9 mouse cellular contexts compared by ENCODE assay signal in genomic region chr3:136871772-136872532, GRCm38 (mm10).
A peak's percentile ranks its signal among the peaks of the same experiment; 100 is the strongest.
DNase-seq lines count a peak whose midpoint lies in the region; ATAC-seq and TF ChIP-seq lines count a peak whose summit lies in the region.
"Had no signal": no experiment of that assay in that cellular context is flagged by ENCODE, and none has a peak within 500 bp of the region (broad histone marks: within the 10 kb centered on the region; RNA-seq: fewer than 3 reads in every experiment).

No protein-coding gene starts in this region.

- WGBS in heart, embryonic 12.5 days = 56% methylated on average over 14 of the region's 14 CpGs
- WGBS in heart, postnatal 0 days = 57% methylated on average over 14 of the region's 14 CpGs

- no peak for DNase-seq in heart, adult 9 months (ENCODE audit: low spot score in 2 of 2)
- peak; percentile 46 for DNase-seq in brain, adult 2 months (ENCODE audit: low read depth, low spot score)
- no peak for DNase-seq in heart, postnatal 0 days (ENCODE audit: low spot score)
- peak; percentile 12 to 37 for DNase-seq in kidney, postnatal 4 days
- DNase-seq in ovary, adult 18-20 months (ENCODE audit: low spot score) = no peak
- DNase-seq in cerebellum, adult 11 months = no peak
- DNase-seq in urinary bladder, postnatal 25 days (ENCODE audit: low spot score) = no peak

- no peak for TF ChIP-seq CTCF in heart, postnatal 0 days (IDR thresholded peaks at IDR 0.05; ENCODE audit: low read depth)

- H3K27ac ChIP-seq in heart, embryonic 12.5 days (ENCODE audit: poor library complexity, severe bottlenecking) = peak overlapping the region; percentile 42; the same call in 1 of the 2 replicates
- no peak overlapping the region; the same call in none of the 2 replicates for H3K27ac ChIP-seq in heart, postnatal 0 days (ENCODE audit: low read depth)

- peaks cover 17% of the 10 kb centered on the region for H3K4me1 ChIP-seq in heart, embryonic 12.5 days (replicated peaks)
- H3K4me1 ChIP-seq in heart, postnatal 0 days (ENCODE audit: control insufficient read depth, insufficient read depth) = peaks cover 11% of the 10 kb centered on the region

- H3K9ac ChIP-seq in heart, embryonic 12.5 days = no peak overlapping the region
- no peak overlapping the region for H3K9ac ChIP-seq in heart, postnatal 0 days (replicated peaks; ENCODE audit: low read depth, low read length)

- no peaks in the 10 kb centered on the region for H3K9me3 ChIP-seq in heart, embryonic 12.5 days (replicated peaks)
- H3K9me3 ChIP-seq in heart, postnatal 0 days (replicated peaks; ENCODE audit: control insufficient read depth, low read length) = no peaks in the 10 kb centered on the region
- H3K9me3 ChIP-seq: G1E had no signal

- H3K36me3 ChIP-seq in heart, embryonic 12.5 days = no peaks in the 10 kb centered on the region
- H3K36me3 ChIP-seq in heart, postnatal 0 days (replicated peaks; ENCODE audit: control insufficient read depth, insufficient read depth, low read length) = no peaks in the 10 kb centered on the region

- TF ChIP-seq EP300 in heart, postnatal 0 days (IDR thresholded peaks at IDR 0.05; ENCODE audit: low read depth) = no peak

- ATAC-seq in heart, embryonic 12.5 days (ENCODE audit: insufficient number of reproducible peaks, low FRiP score) = peak; percentile 51; the same call in 1 of the 2 replicates
- peak; percentile 47; the same call in 1 of the 2 replicates for ATAC-seq in heart, postnatal 0 days (ENCODE audit: insufficient read depth, low read depth)

- peak overlapping the region; percentile 14; the same call in 1 of the 2 replicates for H3K4me2 ChIP-seq in heart, embryonic 12.5 days
- 0 out of 2 replicates have a peak overlapping the region, but pooled peaks have one; percentile 1 for H3K4me2 ChIP-seq in heart, postnatal 0 days (ENCODE audit: low read depth, low read length)

- no peak overlapping the region for H3K4me3 ChIP-seq in heart, embryonic 12.5 days
- H3K4me3 ChIP-seq in heart, postnatal 0 days (ENCODE audit: low read depth, low read length) = no peak overlapping the region

- H3K27me3 ChIP-seq in heart, embryonic 12.5 days (replicated peaks) = no peaks in the 10 kb centered on the region
- no peaks in the 10 kb centered on the region for H3K27me3 ChIP-seq in heart, postnatal 0 days (ENCODE audit: control insufficient read depth, insufficient read depth, low read length)

Comparison
In these comparisons a context has a peak if more than half of its experiments do, and no peak if none do; other contexts are left out.
1. DNase-seq: peak in brain, adult 2 months (single experiment) and kidney, postnatal 4 days (2 of 2); none in heart, adult 9 months (0 of 2), heart, postnatal 0 days (single experiment), ovary, adult 18-20 months (single experiment), cerebellum, adult 11 months (single experiment) and urinary bladder, postnatal 25 days (single experiment).